Mouse (Mus musculus) erythroblast, adult 5-6 weeks (primary cell): ENCODE measurements at regions not wholly inside any gene's neighbourhood (a gene's known extent, or its start where the extent isn't known, plus 50 kb on each side); places are given as distances from the start of the nearest gene placed in this dataset.

ENCODE experiments used
- ATAC-seq: replicated peaks from 2 replicates; pipeline ENCODE4 v1.8.0; 2016; ENCODE audit warnings: moderate number of reproducible peaks, mild to moderate bottlenecking, moderate TSS enrichment, inconsistent platforms; ENCODE audit not compliant: poor library complexity, low FRiP score, severe bottlenecking

DNA sequence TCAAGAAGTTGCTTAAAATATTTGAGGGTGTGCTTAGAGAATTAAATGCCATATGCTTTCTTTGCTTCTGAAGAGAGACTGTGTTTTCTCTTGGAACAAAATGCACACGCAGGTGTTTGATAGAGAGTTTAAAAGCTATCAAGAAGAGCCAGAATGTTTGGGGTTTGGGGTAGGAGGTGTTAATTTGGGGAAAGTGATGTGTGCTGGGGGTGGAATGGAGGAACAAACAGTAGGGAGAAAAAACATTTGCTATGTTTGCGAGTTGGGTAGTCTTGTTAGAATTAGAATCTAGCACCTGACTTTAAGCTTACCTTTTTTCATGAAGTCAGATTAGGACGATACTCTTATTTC lies 1248.9 kb upstream of the Zeb2 start:
- no peak for ATAC-seq

DNA sequence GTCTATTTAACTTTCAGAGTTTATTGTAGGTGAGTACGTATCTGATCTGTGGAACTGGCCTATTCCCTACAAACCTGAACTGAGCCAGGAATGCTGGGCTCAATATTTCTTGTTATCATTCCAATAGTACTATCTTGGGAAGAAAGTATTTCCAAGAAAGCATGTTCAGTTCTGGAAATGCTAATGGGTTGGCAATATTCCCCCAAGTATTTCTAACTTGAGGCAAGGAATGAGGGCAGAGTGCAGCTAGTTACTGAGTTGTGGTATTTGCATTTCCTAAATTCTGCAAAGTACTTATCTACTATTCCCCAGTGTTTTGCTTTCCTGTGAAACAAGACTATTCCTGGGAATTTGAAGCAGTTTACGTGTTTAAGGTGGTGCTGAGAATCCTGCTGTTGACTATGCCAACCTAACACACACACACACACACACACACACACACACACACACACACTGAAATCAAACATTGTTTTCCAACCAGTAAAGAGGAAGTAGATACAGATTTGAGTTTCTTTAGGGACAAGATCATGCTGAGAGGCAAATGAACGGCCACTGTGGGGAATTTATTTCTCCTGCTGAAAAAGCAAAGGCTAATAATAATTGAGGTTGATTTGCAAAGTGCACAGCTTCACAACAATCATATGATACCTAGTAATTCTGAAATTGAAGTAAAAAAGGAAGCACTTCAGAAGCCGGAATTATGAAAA lies 1248.4 kb upstream of the Zeb2 start:
- no peak for ATAC-seq

DNA sequence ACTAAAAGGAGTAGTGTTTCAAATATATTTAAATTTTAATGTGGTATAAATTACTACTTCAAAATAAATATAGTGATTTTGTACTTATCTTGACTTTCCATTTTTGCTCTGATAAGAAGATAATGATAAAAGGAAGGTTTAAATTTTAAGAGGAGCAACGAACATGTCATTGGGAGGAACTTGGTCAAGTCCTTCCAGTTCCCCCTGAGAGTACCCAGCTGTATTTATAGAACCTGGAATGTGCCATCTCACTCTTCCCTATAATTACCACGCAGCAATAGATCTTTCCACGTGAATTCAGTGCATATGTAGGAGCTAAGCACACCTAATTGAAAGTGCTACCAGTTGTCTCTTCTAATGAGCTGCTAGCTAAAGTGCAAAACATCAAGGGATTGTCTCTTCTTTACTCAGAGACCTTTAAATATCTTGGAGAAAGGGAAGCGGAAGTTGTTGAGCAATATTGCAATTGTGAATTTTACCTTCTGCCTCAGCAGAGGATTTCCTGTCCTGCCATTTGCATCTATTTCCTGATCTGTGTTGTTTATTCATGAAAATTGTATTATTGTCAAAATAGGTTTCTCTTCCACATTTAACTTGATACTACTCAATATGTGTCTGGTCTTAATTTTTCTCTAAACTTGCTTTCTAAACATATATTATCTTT lies 1243.0 kb upstream of the Zeb2 start:
- ATAC-seq: no peak

GRCm38 (mm10) chr2:46358225-46358624 lies 1241.0 kb upstream of the Zeb2 start:
- no peak for ATAC-seq

DNA sequence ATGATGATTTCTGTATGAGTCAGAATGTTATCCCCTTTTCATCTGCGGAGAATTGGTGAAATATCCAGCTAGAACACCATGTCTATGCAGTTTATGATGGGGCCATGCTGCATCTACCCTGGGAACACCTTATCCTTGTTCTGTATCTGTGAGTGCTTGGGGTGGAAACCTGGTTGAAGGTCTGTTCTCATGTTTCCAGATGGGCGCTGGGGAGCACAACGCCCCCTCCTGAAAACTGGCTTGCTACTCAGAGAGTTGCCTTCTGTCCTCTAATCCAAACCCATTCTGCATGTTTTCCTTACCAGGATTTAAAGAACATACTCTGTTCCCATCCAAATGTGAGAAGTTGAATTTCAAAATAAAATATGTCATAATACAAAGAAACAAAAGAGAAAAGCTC lies 1239.5 kb upstream of the Zeb2 start:
- no peak for ATAC-seq

DNA sequence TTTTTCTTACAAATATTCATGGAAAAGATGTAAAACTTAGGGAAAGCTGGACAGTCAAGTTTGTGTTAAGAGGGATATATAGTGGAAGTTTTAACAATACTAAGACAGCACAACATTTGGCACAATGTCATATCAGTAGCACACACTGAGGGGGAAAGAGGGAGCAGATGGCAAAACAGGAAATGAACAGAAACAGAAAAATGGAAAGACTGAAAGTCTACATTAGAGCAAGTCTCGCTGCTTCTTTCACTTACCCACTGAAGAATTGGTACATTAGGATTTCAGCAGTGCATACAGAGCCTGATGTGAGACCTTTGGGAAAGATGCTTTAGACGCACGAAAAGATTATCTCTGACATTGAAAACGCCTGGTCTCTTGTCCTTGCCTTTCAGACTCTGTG lies 1223.5 kb upstream of the Zeb2 start:
- no peak for ATAC-seq

GRCm38 (mm10) chr2:46316666-46317065 lies 1199.5 kb upstream of the Zeb2 start:
- ATAC-seq: no peak

DNA sequence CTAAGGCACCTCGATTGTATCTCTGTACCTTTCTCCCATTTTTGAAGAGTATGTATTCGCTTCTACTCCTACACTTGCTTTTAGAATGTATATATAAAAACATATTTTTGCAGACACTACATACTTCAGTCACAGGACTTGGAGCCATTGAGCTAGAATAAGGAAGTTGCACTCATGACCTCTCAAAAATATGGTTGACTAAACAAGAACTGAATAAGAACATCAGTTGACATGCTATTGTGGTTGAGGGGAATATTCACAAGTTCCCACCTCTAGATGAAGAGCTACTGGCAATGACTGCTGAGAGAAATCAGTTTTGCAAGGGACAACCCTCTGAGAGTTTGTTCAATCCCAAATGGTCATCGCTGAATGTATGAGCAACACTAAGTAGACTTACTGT lies 1198.0 kb upstream of the Zeb2 start:
- ATAC-seq: no peak

GRCm38 (mm10) chr2:46307582-46308153 lies 1190.5 kb upstream of the Zeb2 start:
- no peak for ATAC-seq

DNA sequence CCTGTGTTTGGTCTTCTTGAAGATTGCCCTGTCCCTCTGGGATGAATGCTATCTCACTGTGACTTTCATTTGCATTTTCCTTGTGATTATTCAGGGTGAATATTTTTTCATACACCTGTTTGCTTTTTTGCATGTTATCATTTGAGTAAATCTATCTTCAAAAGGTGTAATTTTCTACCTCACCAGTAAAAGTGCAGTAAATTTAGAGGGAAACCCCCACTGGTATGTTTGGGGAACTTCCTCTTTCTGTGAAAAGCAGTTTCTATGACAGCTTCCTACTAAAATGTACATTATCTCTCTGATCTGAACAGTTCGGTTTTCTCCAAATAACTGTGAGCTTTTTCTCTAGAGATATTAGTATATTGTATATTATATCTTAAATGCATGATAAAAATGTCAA lies 1185.4 kb upstream of the Zeb2 start:
- ATAC-seq: no peak

- no peak for ATAC-seq
Measured at GRCm38 (mm10) chr2:46297274-46297843, 1180.2 kb upstream of the Zeb2 start.

- no peak for ATAC-seq
Measured at GRCm38 (mm10) chr2:46283929-46284598, 1166.9 kb upstream of the Zeb2 start.

DNA sequence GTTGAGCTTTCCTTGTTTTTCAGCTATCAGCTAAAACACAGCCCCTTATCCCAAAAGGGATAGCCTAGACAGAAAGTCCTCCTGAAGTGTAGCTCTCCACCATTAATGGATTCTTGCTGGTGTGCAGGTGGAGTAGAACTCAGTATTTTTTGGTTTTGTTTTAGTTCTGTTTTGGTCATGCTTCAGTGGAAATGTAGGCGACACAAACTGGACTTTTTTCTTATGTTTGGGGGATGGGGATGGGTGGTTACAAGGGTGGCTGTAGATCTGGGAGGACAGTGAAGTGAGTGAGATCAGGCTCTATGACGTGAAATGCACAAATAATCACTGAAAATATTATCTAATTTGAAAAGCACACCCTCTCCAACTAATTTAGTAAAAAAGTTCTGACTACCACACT lies 1163.6 kb upstream of the Zeb2 start:
- ATAC-seq: no peak

- ATAC-seq: no peak
Measured at GRCm38 (mm10) chr2:46261618-46262017, 1144.4 kb upstream of the Zeb2 start.

GRCm38 (mm10) chr2:46251562-46251961 lies 1134.4 kb upstream of the Zeb2 start:
- no peak for ATAC-seq

DNA sequence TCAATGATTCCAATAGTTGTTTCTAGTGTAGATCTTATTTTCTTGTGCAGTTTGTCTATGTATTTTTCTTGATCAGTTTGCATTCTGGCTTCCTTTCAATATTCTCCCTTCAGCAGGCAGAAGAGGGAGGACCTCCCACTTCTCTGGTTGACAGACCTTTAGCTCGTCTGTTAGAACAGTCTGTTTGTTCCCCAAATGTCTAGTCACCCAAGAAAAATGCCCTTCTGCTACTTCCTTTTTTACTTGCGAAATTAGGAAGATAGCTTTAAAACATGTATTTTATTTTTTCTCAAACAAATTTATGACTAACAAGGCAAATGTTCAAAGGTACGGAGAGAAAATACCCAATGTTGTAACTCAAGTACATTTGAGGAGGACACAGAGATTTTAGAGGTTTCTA lies 1128.5 kb upstream of the Zeb2 start:
- ATAC-seq: no peak

DNA sequence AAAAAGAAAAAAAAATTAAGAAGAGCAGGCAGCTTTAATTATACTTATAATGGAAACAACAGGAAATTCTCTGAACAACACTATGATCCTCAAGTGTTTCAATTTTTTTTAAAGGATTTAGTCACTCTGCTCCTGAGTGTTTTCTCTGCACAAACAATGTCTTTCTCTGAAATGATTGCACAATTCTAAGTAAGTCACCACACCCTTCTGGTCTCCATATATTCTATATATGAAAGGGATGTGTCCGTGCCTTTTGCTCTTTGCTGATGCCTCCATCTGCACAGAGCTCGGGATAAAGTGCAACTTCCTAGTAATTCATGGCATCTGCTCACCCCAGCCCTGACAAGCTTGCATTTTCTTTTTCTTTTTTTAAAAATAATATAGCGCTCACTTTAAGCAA lies 1127.5 kb upstream of the Zeb2 start:
- ATAC-seq: no peak

DNA sequence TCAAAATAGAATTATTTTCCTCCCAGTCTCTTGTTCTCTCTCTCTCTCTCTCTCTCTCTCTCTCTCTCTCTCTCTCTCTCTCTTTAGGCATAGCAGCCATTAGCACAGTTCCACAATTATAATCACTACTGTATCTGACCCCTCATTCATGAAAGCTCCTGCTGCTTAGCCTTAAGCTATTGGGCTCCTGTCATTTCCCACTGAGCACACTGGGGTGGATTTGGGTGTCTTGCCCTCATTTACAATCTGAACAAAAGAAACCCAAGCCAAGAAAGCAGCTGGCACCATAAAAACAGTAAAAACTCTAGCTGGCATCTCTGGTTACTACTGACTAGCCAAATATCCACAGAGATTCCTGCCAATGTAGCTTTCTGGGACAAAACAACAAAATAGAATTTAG lies 1125.6 kb upstream of the Zeb2 start:
- no peak for ATAC-seq

- ATAC-seq: no peak
Measured at GRCm38 (mm10) chr2:46239874-46240273, 1122.7 kb upstream of the Zeb2 start.

DNA sequence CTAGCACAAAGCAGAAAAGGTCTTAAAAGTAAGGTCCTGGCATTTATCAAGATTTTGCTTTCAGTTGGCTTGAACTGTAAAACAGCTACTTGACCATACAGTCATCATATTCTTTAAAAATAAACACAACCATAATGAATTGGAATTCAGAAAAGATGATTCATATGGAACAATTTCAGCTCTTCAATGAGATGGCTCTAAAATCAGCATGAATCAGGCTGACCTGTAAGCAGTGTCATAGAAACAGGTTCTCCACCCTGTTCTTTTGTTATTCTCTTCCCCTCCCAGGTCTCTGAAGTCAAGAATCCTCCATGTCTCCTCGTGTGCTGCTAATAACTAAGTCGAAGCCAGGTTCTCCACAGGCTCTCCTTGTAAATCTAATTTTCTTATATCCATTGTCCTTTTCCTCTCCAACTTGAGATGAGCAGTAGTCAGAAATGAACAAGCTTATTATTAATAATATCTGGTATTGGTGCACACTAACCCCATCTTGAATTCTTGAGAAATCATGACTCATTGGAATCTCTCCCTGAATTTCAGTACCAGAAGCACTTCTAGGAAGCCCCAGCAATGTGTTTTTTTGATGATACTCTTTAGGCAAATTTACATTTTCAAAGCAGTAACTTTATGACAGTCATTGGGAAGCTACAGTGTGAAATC lies 1113.7 kb upstream of the Zeb2 start:
- no peak for ATAC-seq
